Mouse (Mus musculus): ENCODE data around the gene 1700013F07Rik.

- TF ChIP-seq POLR2A (IDR thresholded peaks at IDR 0.05; ENCODE audit: borderline replicate concordance, low read depth, low read length): no peak
- TF ChIP-seq CTCF (IDR thresholded peaks at IDR 0.05; ENCODE audit: low read depth, low read length): no peak
Measured at GRCm38 (mm10) chr3:108567990-108568877, 34.3 kb downstream of the 1700013F07Rik start.
